Mouse (Mus musculus) C2C12 (cell line): ENCODE measurements around the gene Shox2. TPM values are rescaled to one million over a fixed set of nuclear protein-coding genes. Genes with fewer than 3 reads are reported as not detected.

Experiments
- H3K27me3 ChIP-seq: one replicate; pipeline ENCODE4 v1.6.1; 2011; ENCODE audit not compliant: control insufficient read depth, insufficient read depth, insufficient read length
- H3K36me3 ChIP-seq: one replicate; pipeline ENCODE4 v1.6.1; 2011; ENCODE audit not compliant: control insufficient read depth, insufficient read depth
- H3K4me3 ChIP-seq: one replicate; pipeline ENCODE4 v1.5.1; 2011; ENCODE audit warnings: mild to moderate bottlenecking, control low read depth; ENCODE audit not compliant: poor library complexity, insufficient read depth, severe bottlenecking
- H3K79me2 ChIP-seq: one replicate; pipeline ENCODE4 v1.6.1; 2011; ENCODE audit not compliant: control insufficient read depth, insufficient read depth
- H3K79me3 ChIP-seq: one replicate; pipeline ENCODE4 v1.6.1; 2011; ENCODE audit warnings: low read depth, control low read depth
- H3ac ChIP-seq: one replicate; pipeline ENCODE3; 2011; ENCODE audit warnings: low read depth; ENCODE audit not compliant: control insufficient read depth, insufficient read length
- CEBPB ChIP-seq: IDR thresholded peaks from one replicate; pipeline ENCODE4 v1.6.1; 2011; ENCODE audit warnings: low read depth, mild to moderate bottlenecking, control low read depth, moderate library complexity
- CTCF ChIP-seq: IDR thresholded peaks from one replicate; pipeline ENCODE4 v1.5.1; 2011; ENCODE audit not compliant: control insufficient read depth, insufficient read depth, insufficient read length
- FOSL1 ChIP-seq: IDR thresholded peaks from one replicate; pipeline ENCODE4 v1.8.0; 2011; ENCODE audit warnings: mild to moderate bottlenecking, low read length; ENCODE audit not compliant: poor library complexity, insufficient read depth, severe bottlenecking
- MAX ChIP-seq: IDR thresholded peaks from one replicate; pipeline ENCODE4 v1.6.1; 2011; ENCODE audit warnings: mild to moderate bottlenecking, control low read depth
- MYOD1 ChIP-seq: IDR thresholded peaks from one replicate; pipeline ENCODE4 v1.6.1; 2011; ENCODE audit warnings: low read depth; ENCODE audit not compliant: control insufficient read depth, insufficient read length
- MYOG ChIP-seq: IDR thresholded peaks from one replicate; pipeline ENCODE4 v1.6.1; 2011; ENCODE audit not compliant: control insufficient read depth, insufficient read length; ENCODE audit errors: extremely low read depth
- USF1 ChIP-seq: IDR thresholded peaks from one replicate; pipeline ENCODE4 v1.6.1; 2011; ENCODE audit warnings: low read depth, mild to moderate bottlenecking, control low read depth, moderate library complexity
- polyA plus RNA-seq: library from polyadenylated mRNA; unstranded; fragments of >200 nt; fragmentation: generic; extraction: Trizol; gene quantifications from one replicate; pipeline ENCODE4 v1.2.1, GENCODE M21; 2012; ENCODE audit warnings: missing spikeins

The Shox2 gene
- polyA plus RNA-seq, 1 experiment = 14.4 TPM

GRCm38 (mm10) chr3:66977811-66978456 lies 3.6 kb downstream of the Shox2 start:
- peaks cover 24% of the 10 kb centered on the region for H3K36me3 ChIP-seq
- H3ac ChIP-seq = peak overlapping the region; percentile 7
- H3K79me3 ChIP-seq = peaks cover 19% of the 10 kb centered on the region
- TF ChIP-seq CTCF (no peak), USF1 (no peak), MYOG (no peak), MAX (no peak), CEBPB (no peak), MYOD1 (no peak), FOSL1 (no peak)
- no peaks in the 10 kb centered on the region for H3K27me3 ChIP-seq
- H3K79me2 ChIP-seq = peaks cover 43% of the 10 kb centered on the region
- no peak overlapping the region for H3K4me3 ChIP-seq

- H3K79me3 ChIP-seq = peaks cover 19% of the 10 kb centered on the region
- TF ChIP-seq CTCF (no peak), MAX (peak; percentile 42), MYOD1 (no peak), USF1 (no peak), CEBPB (no peak)
- H3K36me3 ChIP-seq = peaks cover 31% of the 10 kb centered on the region
- no peaks in the 10 kb centered on the region for H3K27me3 ChIP-seq
- no peak overlapping the region for H3K4me3 ChIP-seq
- H3ac ChIP-seq = no peak overlapping the region
- peaks cover 35% of the 10 kb centered on the region for H3K79me2 ChIP-seq
Observed at GRCm38 (mm10) chr3:66976889-66977615, 4.5 kb downstream of the Shox2 start.

GRCm38 (mm10) chr3:66974501-66974900 lies 7.1 kb downstream of the Shox2 start:
- Histone ChIP-seq H3K79me3 (peaks cover 8% of the 10 kb centered on the region), H3K4me3 (no peak overlapping the region), H3K27me3 (no peaks in the 10 kb centered on the region), H3K36me3 (peaks cover 39% of the 10 kb centered on the region), H3K79me2 (peaks cover 20% of the 10 kb centered on the region), H3ac (no peak overlapping the region)
- TF ChIP-seq FOSL1 (no peak), CTCF (no peak), MYOD1 (no peak), MAX (no peak), MYOG (no peak), USF1 (no peak), CEBPB (no peak)

GRCm38 (mm10) chr3:66973391-66973943 lies 8.1 kb downstream of the Shox2 start:
- no peak overlapping the region for H3K4me3 ChIP-seq
- H3K79me3 ChIP-seq = peaks cover 4% of the 10 kb centered on the region
- TF ChIP-seq MYOG (no peak), CTCF (no peak), FOSL1 (no peak), MYOD1 (no peak), CEBPB (no peak), MAX (no peak), USF1 (no peak)
- no peak overlapping the region for H3ac ChIP-seq
- H3K79me2 ChIP-seq = peaks cover 10% of the 10 kb centered on the region
- peaks cover 39% of the 10 kb centered on the region for H3K36me3 ChIP-seq
- no peaks in the 10 kb centered on the region for H3K27me3 ChIP-seq

GRCm38 (mm10) chr3:66972191-66972950 lies 9.2 kb downstream of the Shox2 start:
- peaks cover 39% of the 10 kb centered on the region for H3K36me3 ChIP-seq
- no peak overlapping the region for H3ac ChIP-seq
- TF ChIP-seq MAX = no peak
- TF ChIP-seq USF1 = no peak
- no peak for TF ChIP-seq CEBPB
- TF ChIP-seq CTCF = no peak
- no peak for TF ChIP-seq MYOG
- TF ChIP-seq FOSL1 = no peak
- no peak for TF ChIP-seq MYOD1
- H3K4me3 ChIP-seq = no peak overlapping the region
- no peaks in the 10 kb centered on the region for H3K79me3 ChIP-seq
- no peaks in the 10 kb centered on the region for H3K79me2 ChIP-seq
- no peaks in the 10 kb centered on the region for H3K27me3 ChIP-seq
